Mouse (Mus musculus): ENCODE measurements around the gene Sema5b.

DNA sequence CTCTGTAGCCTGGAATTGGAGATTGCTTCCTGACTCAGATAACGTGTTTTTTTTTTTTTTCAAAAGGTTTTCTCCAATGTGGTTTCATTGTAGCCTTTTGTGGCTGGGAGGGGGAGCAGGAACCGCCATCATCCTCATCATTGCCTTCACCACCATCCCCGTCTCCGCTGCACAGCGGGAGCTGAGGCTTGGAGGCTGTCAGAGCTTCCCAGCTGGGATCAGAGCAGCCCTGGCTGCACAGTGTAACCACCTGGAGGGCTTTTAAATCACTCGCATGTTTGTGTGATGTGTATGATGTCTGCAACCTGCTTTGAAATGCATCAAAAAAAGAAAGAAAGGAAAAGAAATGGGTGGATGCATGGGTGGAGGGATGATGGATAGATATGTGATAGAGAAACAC lies 57.0 kb downstream of the Sema5b start:
- TF ChIP-seq CTCF (IDR thresholded peaks at IDR 0.05; ENCODE audit: low read depth) (no peak), EP300 (optimal IDR thresholded peaks at IDR 0.05) (no peak)
